Mouse (Mus musculus): ENCODE data around the gene Stk10.

DNA sequence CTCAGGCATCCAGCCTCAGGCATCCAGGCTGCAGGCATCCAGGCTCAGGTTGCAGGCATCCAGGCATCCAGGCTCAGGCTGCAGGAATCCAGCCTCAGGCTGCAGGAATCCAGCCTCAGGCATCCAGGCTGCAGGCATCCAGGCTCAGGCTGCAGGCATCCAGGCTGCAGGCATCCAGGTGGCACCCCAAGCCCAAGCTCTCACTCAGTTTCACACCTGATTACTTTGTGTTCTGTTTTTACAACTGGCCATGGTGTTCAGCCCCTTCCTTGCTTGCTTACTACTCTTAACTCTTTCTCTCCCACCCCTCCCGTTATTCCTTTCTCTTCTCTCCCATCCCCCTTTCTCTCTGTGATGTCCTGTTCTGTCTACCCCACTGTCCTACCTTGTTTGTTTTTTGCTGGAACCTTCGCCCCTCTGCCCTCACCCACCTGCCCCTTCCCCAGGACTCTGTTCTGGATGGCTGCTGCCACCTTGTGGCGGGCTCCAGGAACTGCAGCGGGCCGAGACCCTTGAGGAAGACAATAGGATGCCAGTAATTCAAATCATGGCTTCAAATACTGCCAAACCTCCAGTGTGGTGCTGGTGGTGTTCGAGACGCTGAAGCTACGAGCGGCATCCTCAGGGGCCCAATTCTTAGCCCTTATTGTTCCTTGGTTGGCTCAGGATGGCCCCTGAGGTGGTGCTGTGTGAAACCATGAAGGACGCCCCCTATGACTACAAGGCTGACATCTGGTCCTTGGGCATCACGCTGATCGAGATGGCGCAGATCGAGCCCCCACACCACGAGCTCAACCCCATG lies 55.2 kb downstream of the Stk10 start:
- no peak for TF ChIP-seq POLR2A (IDR thresholded peaks at IDR 0.05; ENCODE audit: borderline replicate concordance, extremely low read depth, insufficient read depth, insufficient read length, poor library complexity, severe bottlenecking)
- peak; percentile 98 for TF ChIP-seq CTCF (IDR thresholded peaks at IDR 0.05; ENCODE audit: borderline replicate concordance, extremely low read depth, insufficient read depth, insufficient read length)

Data from brain, embryonic 14.5 days (tissue).